Mouse (Mus musculus) CD8-positive naive resting alpha-beta T cell, adult 57 days (primary cell): ENCODE results near the gene Arfgap3. TPM values are rescaled to one million over a fixed set of nuclear protein-coding genes. Genes with fewer than 3 reads are reported as not detected.

Experiments used
- total RNA-seq: library from RNA; stranded (reverse); gene quantifications from one replicate; pipeline ENCODE4 v1.2.4, GENCODE M21; 2023

Arfgap3 gene
- 5.6 TPM for total RNA-seq

DNA sequence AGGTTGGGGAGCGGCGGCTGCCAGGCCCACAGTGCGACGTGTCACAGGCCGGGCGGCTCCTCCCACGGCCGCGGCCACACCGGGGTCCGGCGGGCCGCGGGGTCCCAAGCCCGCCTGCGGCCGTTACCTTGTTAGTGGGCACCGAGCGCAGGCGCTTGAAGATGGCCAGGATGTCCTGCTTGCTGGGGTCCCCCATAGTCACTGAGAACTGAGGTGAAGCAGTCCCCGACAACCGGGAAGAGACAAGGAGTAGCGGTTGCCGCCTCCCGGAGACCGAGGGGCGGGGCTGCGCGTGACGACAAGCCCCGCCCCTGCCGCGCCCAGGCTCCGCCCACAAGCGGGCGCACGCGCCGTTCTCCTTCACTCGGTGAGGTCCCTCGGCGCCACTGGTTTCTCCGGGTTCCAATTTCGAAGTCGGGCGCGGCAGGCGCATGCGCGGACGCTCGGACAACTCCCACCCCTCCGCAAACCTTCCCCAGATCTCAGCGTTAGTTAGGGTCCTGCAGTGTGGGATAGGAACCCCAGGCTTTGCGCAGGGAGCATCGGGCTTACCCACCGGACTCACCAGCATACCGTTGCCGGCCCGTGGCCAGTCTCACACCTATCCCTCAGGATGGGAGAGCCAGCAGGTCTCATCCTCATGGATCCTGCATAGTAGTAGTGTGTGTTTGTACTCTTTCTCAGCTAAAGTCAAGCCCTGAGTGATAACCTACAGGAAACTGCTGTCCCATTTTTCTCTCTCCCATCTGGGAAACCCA lies at the start of gene Arfgap3:
Gene Arfgap3, minus strand, starts transcription at position 294 of the 758 bp plus-strand sequence.

DNA sequence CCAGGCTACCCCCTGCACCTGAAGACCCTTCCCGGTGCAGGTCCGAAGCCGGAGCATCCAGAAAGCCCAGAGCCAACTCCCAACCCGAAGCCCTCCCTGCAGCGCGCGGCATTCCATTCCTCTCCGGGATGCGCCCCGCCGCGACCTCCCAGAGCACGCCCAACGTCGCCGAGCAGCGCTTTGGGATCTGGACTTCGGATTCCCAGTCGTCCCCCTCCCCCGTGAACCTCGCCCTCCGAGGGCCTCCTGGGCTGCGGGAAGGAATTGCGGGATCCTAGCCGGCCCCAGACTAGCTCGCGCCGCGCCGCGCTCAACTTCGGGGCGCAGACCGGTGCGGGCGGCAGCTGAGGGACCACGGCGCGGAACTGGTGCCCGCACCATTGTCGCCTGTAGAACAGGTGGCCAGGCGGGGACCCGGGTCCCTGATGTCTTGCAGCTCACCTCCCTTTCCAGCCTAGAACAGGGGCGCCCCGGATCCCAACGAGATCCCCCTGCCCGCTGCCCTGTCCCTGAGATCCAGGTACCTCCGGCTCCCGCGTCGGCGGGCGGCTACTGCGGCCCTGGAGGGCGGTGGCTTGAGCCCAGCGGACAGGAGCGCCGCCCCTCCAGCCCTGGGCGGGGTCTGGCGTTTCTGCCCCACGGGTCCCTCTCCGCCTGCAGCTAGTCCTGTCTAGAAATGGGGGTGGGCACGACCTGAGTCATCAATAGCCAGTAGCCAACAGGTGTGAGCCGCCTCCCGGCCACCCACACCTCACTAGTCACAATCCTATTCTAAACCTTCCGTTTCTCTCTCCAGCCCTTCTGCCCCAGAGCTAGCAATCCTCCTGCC lies 98.7 kb downstream of the Arfgap3 start, which contains the start of gene A4galt:
Gene A4galt, minus strand, starts transcription at position 599 of the 829 bp plus-strand sequence.

Other genes starting within 250 kb of the Arfgap3 start
- gene Rrp7a, start 227.4 kb downstream of the Arfgap3 start, total RNA-seq, result 119 TPM
- 167 TPM for gene Poldip3, start 200.9 kb downstream of the Arfgap3 start, total RNA-seq
- 42.0 TPM for gene Cyb5r3, start 177.7 kb downstream of the Arfgap3 start, total RNA-seq
- not detected for gene A4galt, start 98.5 kb downstream of the Arfgap3 start, total RNA-seq
- 25.7 TPM for gene Pacsin2, start 114.4 kb upstream of the Arfgap3 start, total RNA-seq
- gene Ttll1, start 160.6 kb upstream of the Arfgap3 start, total RNA-seq, result 7.5 TPM
- gene Bik, start 176.6 kb upstream of the Arfgap3 start, total RNA-seq, result 4.5 TPM
- gene Tspo, start 213.3 kb upstream of the Arfgap3 start, total RNA-seq, result 99.1 TPM
- gene Mcat, start 213.5 kb upstream of the Arfgap3 start, total RNA-seq, result 17.3 TPM
- 21.9 TPM for gene Ttll12, start 244.9 kb upstream of the Arfgap3 start, total RNA-seq